Mouse (Mus musculus) cerebellum, adult 2 months (tissue): ENCODE data around the gene Mrpl39.

ENCODE experiments used
- CTCF ChIP-seq: fragments of 200-500 bp; IDR thresholded peaks from 2 replicates; pipeline ENCODE4 v1.5.1; 2011; ENCODE audit warnings: low read depth, mild to moderate bottlenecking, control low read depth, low read length, moderate library complexity, borderline replicate concordance; ENCODE audit not compliant: insufficient read depth
- POLR2A ChIP-seq: fragments of 200-500 bp; IDR thresholded peaks from 2 replicates; pipeline ENCODE4 v1.6.1; 2011; ENCODE audit warnings: low read length, control low read depth, borderline replicate concordance; ENCODE audit not compliant: insufficient read depth

DNA sequence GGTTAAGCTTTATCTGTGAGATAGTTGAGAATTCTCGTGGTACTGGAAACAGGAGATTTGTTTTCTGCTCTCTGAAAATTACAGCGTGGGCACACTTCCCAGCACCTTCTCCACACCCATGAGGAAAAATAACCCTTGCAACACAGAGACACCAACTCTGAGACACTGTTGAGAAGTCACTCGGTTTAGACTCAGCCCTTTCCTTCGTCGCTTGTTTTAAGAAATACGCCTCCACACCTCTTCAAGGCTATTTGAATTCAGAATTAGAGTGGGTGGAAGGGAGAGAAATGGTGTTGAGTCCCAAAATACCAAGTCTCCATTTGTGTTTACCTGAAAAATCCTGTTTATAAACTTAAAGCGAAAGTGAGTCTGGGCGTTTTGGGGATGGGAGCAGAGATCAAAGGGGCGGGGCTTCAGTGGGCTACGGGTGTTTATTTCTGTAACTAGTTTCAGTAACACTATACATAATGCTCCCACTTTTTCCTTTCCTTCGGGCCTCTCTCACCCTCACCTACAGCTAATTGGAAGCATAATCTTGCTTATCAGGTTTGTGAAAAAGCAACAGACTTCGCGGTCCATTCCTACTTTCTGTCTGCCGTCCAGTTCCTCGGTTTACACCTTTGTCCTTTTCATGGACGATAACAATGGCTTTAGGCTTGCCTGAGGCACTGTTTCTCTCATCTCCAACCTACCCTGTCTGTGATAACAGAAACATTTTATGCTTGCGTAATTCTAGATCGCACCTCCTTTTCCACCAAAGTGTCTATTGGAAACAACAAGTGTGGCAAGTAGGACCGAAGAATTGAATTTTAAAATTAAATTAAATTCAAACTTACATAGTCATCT, 34.3 kb upstream of the Mrpl39 start:
- no peak for TF ChIP-seq CTCF
- TF ChIP-seq POLR2A: no peak
